Mouse (Mus musculus) stomach, embryonic 16.5 days (tissue): Measurements from ENCODE around the gene Lin52. TPM values are rescaled to one million over a fixed set of nuclear protein-coding genes. Genes with fewer than 3 reads are reported as not detected.
"Not testable (repeated sequence)": the region's sequence is repeated elsewhere in the genome, so short reads cannot be mapped to it uniquely, and the experiment has no call there.

Source experiments
- ATAC-seq: fragments of 200-750 bp; cut with Nextera tagmentation; 2 replicates; pipeline ENCODE4 v1.8.0; 2017; ENCODE audit warnings: moderate number of reproducible peaks, moderate TSS enrichment; ENCODE audit not compliant: insufficient read depth, low FRiP score
- H3K27ac ChIP-seq: fragments of 300-500 bp; sonication (generic); 2 replicates; pipeline ENCODE4 v1.5.1; 2014; ENCODE audit warnings: low read length
- H3K27me3 ChIP-seq: fragments of 300-500 bp; sonication (generic); 2 replicates; pipeline ENCODE4 v1.6.1; 2014; ENCODE audit warnings: low read length, control low read depth, mixed read lengths; ENCODE audit not compliant: control insufficient read depth, insufficient read depth
- H3K36me3 ChIP-seq: fragments of 300-500 bp; sonication (generic); 2 replicates; pipeline ENCODE4 v1.6.1; 2014; ENCODE audit warnings: low read length; ENCODE audit not compliant: control insufficient read depth, insufficient read depth
- H3K4me1 ChIP-seq: fragments of 300-500 bp; sonication (generic); 2 replicates; pipeline ENCODE4 v1.6.1; 2014; ENCODE audit warnings: low read length, control low read depth, mixed read lengths; ENCODE audit not compliant: control insufficient read depth, insufficient read depth
- H3K4me2 ChIP-seq: fragments of 300-500 bp; sonication (generic); 2 replicates; pipeline ENCODE4 v1.6.1; 2014; ENCODE audit warnings: low read depth, low read length, mixed read lengths
- H3K4me3 ChIP-seq: fragments of 300-500 bp; sonication (generic); replicated peaks from 2 replicates; pipeline ENCODE4 v1.5.1; 2014; ENCODE audit warnings: mild to moderate bottlenecking, low read length
- H3K9ac ChIP-seq: fragments of 300-500 bp; sonication (generic); 2 replicates; pipeline ENCODE4 v1.6.1; 2014; ENCODE audit warnings: low read length
- H3K9me3 ChIP-seq: fragments of 300-500 bp; sonication (generic); replicated peaks from 2 replicates; pipeline ENCODE4 v1.6.1; 2016; ENCODE audit warnings: low read length, control low read depth; ENCODE audit not compliant: control insufficient read depth
- WGBS: fragments of 180-500 bp; shearing (Covaris S2); extraction: QIAGEN DNeasy Blood & Tissue Kit; methylation state at CpG from one replicate; pipeline ENCODE4 v1.1.7; 2014; 5-methylcytosine and 5-hydroxymethylcytosine counted together
- polyA plus RNA-seq: library from polyadenylated mRNA; unstranded; fragments of >200 nt; fragmentation: Nextera tagmentation; extraction: Ambion mirVana; gene quantifications from 2 replicates; pipeline ENCODE4 v1.2.1, GENCODE M21; 2015

The Lin52 gene
- polyA plus RNA-seq, 1 experiment from 2014 or later: 16.3 TPM

DNA sequence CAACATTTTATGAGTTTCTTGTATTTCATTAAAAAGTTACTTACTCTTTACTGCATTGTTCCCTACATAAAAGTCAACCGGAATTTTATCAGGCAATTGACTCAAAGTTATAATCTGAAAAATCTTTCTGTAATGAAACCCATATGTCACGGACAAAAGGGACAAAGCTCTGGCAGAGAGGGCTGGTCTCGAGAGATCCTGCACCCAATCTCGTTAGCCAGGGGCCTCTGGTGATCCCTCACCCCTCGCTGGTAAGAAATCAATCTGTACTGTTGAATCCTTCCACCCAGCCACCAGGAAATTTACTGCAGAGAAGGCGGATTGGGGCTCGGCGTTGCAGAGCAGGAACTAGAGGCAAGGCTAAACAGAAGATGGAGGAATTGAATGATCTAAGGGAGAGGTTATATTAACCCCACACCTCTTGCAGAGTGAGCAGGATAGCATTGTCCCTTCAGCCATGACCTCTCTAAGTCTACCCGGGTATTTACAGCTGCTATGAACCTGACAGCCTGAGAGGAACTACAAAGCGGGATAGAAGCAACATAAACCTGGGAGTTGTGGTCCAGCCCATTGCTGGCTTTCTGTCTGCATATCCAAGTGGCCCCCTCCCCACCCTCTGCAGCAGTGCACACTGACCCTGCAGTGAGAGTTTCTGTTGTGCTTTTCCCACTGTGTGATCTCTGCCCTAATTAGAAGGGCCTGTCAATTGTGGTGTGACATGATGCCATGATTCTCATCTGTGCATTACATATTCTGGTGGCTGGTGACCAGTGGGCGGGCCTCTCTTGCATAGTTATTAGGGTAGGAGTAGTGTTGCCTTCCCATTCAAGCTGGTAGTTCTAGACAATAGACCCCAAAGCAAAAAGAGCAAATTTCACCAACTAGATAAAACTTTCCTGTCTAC lies 73.2 kb downstream of the Lin52 start:
- peaks cover 5% of the 10 kb centered on the region; the same call in 1 of the 2 replicates for H3K4me1 ChIP-seq
- no peaks in the 10 kb centered on the region for H3K36me3 ChIP-seq
- no peak overlapping the region for H3K9ac ChIP-seq
- WGBS: 58% methylated on average over 11 of the region's 11 CpGs
- no peak overlapping the region for H3K4me3 ChIP-seq
- H3K27ac ChIP-seq: no peak overlapping the region
- no peaks in the 10 kb centered on the region for H3K27me3 ChIP-seq
- no peak for ATAC-seq
- no peak overlapping the region for H3K4me2 ChIP-seq
- H3K9me3 ChIP-seq: no peaks in the 10 kb centered on the region

GRCm38 (mm10) chr12:84525422-84525821 lies 74.2 kb downstream of the Lin52 start:
- Histone ChIP-seq H3K4me3 (no peak overlapping the region), H3K27ac (no peak overlapping the region), H3K9ac (no peak overlapping the region), H3K4me1 (peaks cover 5% of the 10 kb centered on the region; the same call in 1 of the 2 replicates), H3K36me3 (no peaks in the 10 kb centered on the region), H3K9me3 (no peaks in the 10 kb centered on the region), H3K27me3 (no peaks in the 10 kb centered on the region), H3K4me2 (no peak overlapping the region)
- ATAC-seq: peak; percentile 62; the same call in 1 of the 2 replicates
- WGBS: 69% methylated on average over 12 of the region's 12 CpGs

DNA sequence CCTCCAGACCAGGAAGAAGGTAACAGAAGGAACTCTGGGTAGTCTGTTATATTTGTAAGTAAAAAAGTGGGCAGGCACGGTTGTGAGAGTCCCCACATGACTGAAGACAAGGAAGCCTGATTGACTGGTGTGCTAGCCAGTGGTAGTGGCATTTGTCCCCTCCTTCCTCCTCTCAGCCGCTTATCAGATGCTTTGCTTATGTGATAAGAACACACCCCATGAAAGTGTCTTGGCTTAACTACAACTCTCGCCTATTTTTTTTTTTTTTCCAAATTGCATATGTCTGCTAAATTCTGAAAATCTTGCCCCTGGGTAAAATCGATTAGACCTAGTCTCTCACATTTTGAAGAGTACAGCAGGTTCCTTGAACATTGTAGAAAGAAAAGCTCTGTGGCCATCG lies 79.2 kb downstream of the Lin52 start:
- no peaks in the 10 kb centered on the region for H3K9me3 ChIP-seq
- H3K4me2 ChIP-seq: no peak overlapping the region
- H3K9ac ChIP-seq: no peak overlapping the region
- no peak overlapping the region for H3K27ac ChIP-seq
- no peaks in the 10 kb centered on the region for H3K36me3 ChIP-seq
- H3K27me3 ChIP-seq: no peaks in the 10 kb centered on the region
- peaks cover 2% of the 10 kb centered on the region; the same call in 1 of the 2 replicates for H3K4me1 ChIP-seq
- ATAC-seq: no peak
- H3K4me3 ChIP-seq: no peak overlapping the region
- 78% methylated on average over 5 of the region's 5 CpGs for WGBS

DNA sequence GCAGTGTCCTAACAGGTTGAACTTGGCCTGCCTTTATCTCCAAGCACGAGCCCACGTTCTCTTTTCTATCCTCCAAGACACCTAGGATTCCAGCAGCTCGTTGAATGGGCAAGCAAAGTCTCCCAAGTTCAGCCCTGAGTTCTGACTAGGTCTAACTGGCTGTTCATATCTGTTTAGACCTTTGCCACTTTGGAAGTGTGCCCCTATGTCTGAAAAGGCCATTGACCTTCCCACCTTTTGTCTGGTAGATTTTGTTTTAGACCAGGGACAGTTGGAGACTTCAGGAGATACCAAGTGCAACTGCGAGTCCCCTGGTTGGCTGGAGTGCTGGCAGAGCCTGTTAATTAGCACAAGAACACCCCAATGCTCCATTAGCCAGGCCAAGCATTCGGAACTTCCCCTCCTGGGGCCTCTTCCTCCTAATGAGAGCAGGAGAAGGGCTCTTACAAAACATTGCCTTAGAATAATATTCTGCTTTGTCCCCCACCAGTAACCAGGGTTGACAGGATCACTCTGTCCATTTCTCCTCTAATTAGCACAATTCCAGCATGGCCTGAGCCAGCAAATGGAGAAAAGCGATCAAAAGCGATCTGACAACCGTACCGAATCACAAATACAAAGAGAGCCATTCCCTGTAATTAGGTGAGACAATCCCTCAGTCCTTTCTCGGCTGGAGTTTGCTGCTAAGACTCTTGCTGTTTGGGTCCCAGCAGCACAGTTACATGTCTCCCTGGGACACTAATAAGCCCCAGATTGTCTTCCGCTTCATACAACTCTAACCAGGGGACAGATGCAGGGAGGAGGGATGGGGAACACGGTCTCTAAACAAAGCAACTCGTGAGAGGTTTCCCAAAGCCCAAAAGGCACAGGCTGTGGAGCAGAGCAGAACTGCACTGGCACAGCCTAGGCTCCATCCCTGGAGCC lies 80.9 kb downstream of the Lin52 start:
- Histone ChIP-seq H3K4me3 (no peak overlapping the region), H3K27ac (no peak overlapping the region), H3K4me2 (no peak overlapping the region), H3K36me3 (no peaks in the 10 kb centered on the region), H3K9ac (no peak overlapping the region), H3K27me3 (no peaks in the 10 kb centered on the region), H3K4me1 (no peaks in the 10 kb centered on the region), H3K9me3 (no peaks in the 10 kb centered on the region)
- WGBS: 81% methylated on average over 13 of the region's 13 CpGs
- ATAC-seq: no peak

- ATAC-seq: no peak
- Histone ChIP-seq H3K27ac (no peak overlapping the region), H3K4me1 (no peaks in the 10 kb centered on the region), H3K27me3 (no peaks in the 10 kb centered on the region), H3K36me3 (no peaks in the 10 kb centered on the region), H3K9me3 (no peaks in the 10 kb centered on the region), H3K9ac (no peak overlapping the region), H3K4me3 (no peak overlapping the region), H3K4me2 (no peak overlapping the region)
- WGBS: 84% methylated on average over 8 of the region's 8 CpGs
These were observed 81.6 kb downstream of the Lin52 start for GRCm38 (mm10) chr12:84532830-84533199.

DNA sequence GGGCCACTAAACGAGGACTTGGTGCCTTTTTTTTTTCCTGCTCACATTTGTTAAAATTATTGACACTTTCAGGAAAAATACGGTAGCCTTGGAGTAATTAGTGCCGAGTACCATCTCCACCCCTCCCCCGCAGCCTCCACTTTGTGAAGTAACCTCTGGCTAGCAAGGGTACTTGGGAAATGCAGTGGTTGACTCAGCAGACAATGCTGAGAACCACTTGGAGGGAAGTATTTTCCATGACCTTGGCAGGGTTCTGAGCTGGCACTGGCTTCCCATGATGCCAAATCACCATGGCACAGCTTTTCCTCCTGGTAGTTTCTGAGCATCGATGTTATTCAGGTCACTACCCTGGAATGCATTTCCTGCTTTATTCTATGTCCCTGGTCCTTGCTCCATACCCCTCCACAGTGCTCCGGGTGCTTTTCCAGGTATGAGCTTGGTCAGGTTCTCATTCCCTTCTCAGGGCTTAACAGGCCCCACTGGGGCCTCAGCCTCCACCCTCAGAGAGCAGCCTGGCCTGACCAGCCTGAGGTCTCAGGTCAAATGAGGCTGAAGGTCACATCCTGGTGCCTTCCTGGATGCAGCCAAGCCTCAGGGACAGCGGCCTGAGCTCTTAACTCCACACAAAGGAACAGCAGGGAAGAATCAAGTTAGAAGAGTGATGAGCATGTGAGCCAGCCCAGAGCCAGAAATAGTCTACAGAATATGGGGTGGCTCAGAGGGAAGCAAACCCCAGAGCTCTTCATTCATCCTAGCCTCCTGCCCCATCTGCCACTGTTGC lies 82.7 kb downstream of the Lin52 start:
- ATAC-seq: no peak
- no peaks in the 10 kb centered on the region for H3K4me1 ChIP-seq
- 81% methylated on average over 7 of the region's 7 CpGs for WGBS
- no peaks in the 10 kb centered on the region for H3K36me3 ChIP-seq
- no peak overlapping the region for H3K9ac ChIP-seq
- no peaks in the 10 kb centered on the region for H3K27me3 ChIP-seq
- no peak overlapping the region for H3K4me3 ChIP-seq
- no peak overlapping the region for H3K27ac ChIP-seq
- H3K9me3 ChIP-seq: no peaks in the 10 kb centered on the region
- H3K4me2 ChIP-seq: no peak overlapping the region

- H3K27me3 ChIP-seq, ATAC-seq, H3K36me3 ChIP-seq, H3K9ac ChIP-seq, H3K4me1 ChIP-seq, H3K27ac ChIP-seq, H3K9me3 ChIP-seq, H3K4me3 ChIP-seq, H3K4me2 ChIP-seq: not testable (repeated sequence)
- 87% methylated on average over 3 of the region's 3 CpGs for WGBS
These were observed 88.3 kb downstream of the Lin52 start for GRCm38 (mm10) chr12:84539537-84539936.

- Histone ChIP-seq H3K4me1 (no peaks in the 10 kb centered on the region), H3K9me3 (no peaks in the 10 kb centered on the region), H3K36me3 (no peaks in the 10 kb centered on the region), H3K27ac (no peak overlapping the region), H3K9ac (no peak overlapping the region), H3K4me3 (no peak overlapping the region), H3K27me3 (no peaks in the 10 kb centered on the region), H3K4me2 (no peak overlapping the region)
- WGBS: 77% methylated on average over 11 of the region's 11 CpGs
- no peak for ATAC-seq
These were observed 90.3 kb downstream of the Lin52 start for GRCm38 (mm10) chr12:84541391-84541958.
